Mouse (Mus musculus): ENCODE measurements around the gene Lsg1. TPM values are rescaled to one million over a fixed set of nuclear protein-coding genes. Genes with fewer than 3 reads are reported as not detected.

The Lsg1 gene
- polyA plus RNA-seq, 1 experiment, result 20.3 TPM

GRCm38 (mm10) chr16:30560601-30561000, 26.8 kb downstream of the Lsg1 start:
- TF ChIP-seq POLR2A (IDR thresholded peaks at IDR 0.05; ENCODE audit: borderline replicate concordance, insufficient read depth, low read length), result no peak
- no peak for TF ChIP-seq CTCF (IDR thresholded peaks at IDR 0.05; ENCODE audit: borderline replicate concordance, insufficient read depth, low read depth, low read length)
- DNase-seq, result no peak
- Histone ChIP-seq H3K4me1 (ENCODE audit: control insufficient read depth, insufficient read depth, low read length) (no peaks in the 10 kb centered on the region), H3K27ac (ENCODE audit: insufficient read depth, low read length) (no peak overlapping the region), H3K4me3 (replicated peaks; ENCODE audit: insufficient read depth, low read depth, low read length) (no peak overlapping the region), H3K27me3 (ENCODE audit: control insufficient read depth, insufficient read depth, low read length) (no peaks in the 10 kb centered on the region)
- 76% methylated on average over 4 of the region's 4 CpGs for whole genome bisulfite sequencing

DNA sequence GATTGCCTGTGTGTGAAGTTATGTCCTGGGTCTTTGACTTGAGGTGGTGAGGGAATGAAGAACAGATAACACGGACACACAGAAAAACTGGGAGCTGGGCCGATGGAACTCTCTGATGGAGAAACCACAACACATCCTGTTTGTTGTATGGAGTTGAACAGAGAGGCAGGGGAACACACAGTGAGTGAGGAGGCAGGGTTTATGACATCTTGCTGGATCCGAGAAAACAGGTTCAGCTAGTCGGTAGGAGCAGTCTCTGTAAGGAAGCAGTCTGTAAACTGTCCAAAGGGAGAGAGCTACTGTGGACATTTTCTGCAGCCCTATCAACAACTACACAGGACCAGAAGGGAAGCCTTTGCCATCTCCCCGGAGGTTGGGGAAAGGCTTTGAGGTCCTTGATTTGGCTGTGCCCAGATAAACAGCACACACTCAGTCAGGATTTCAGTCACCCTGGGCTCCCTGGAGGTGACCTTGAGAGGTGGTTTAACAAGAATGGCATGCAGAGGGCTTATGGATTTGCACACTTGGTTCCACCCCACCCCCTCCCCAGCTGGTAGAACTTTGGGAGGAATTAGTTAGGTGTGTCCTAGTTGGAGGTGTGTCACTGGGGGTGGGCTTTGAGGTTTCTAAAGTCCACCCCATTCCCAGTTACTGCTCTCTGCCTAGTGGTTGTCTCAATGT, 27.9 kb downstream of the Lsg1 start:
- WGBS, result 89% methylated on average over 5 of the region's 5 CpGs
- no peak overlapping the region for H3K27ac ChIP-seq (ENCODE audit: insufficient read depth, low read length)
- H3K4me1 ChIP-seq (ENCODE audit: control insufficient read depth, insufficient read depth, low read length), result no peaks in the 10 kb centered on the region
- H3K27me3 ChIP-seq (ENCODE audit: control insufficient read depth, insufficient read depth, low read length), result no peaks in the 10 kb centered on the region
- DNase-seq, result no peak
- no peak for TF ChIP-seq POLR2A (IDR thresholded peaks at IDR 0.05; ENCODE audit: borderline replicate concordance, insufficient read depth, low read length)
- H3K4me3 ChIP-seq (replicated peaks; ENCODE audit: insufficient read depth, low read depth, low read length), result no peak overlapping the region

DNA sequence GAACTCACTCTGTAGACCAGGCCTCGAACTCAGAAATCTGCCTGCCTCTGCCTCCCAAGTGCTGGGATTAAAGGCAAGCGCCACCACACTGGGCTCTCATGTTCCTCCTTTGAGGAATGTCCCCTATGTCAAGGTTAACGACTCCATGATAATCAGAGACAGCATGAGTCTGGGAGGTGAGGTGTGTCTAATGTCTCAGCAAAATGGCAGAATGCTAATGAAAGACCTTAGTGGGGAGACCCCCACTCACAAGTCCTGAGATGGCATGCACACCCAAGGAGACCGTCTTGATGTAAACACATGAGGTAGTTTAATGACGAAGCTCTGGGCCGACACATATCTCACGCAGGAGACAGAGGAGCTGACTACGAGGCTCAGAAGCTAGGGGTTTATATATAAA, 33.3 kb downstream of the Lsg1 start:
- no peak for DNase-seq
- no peaks in the 10 kb centered on the region; the same call in 1 of the 2 replicates for H3K4me1 ChIP-seq (ENCODE audit: control insufficient read depth, insufficient read depth, low read length)
- TF ChIP-seq CTCF (IDR thresholded peaks at IDR 0.05; ENCODE audit: borderline replicate concordance, insufficient read depth, low read depth, low read length), result no peak
- TF ChIP-seq POLR2A (IDR thresholded peaks at IDR 0.05; ENCODE audit: borderline replicate concordance, insufficient read depth, low read length), result no peak
- H3K27ac ChIP-seq (ENCODE audit: insufficient read depth, low read length), result no peak overlapping the region
- no peak overlapping the region for H3K4me3 ChIP-seq (replicated peaks; ENCODE audit: insufficient read depth, low read depth, low read length)
- H3K27me3 ChIP-seq (ENCODE audit: control insufficient read depth, insufficient read depth, low read length), result no peaks in the 10 kb centered on the region
- WGBS, result 95% methylated on average over 8 of the region's 8 CpGs

DNA sequence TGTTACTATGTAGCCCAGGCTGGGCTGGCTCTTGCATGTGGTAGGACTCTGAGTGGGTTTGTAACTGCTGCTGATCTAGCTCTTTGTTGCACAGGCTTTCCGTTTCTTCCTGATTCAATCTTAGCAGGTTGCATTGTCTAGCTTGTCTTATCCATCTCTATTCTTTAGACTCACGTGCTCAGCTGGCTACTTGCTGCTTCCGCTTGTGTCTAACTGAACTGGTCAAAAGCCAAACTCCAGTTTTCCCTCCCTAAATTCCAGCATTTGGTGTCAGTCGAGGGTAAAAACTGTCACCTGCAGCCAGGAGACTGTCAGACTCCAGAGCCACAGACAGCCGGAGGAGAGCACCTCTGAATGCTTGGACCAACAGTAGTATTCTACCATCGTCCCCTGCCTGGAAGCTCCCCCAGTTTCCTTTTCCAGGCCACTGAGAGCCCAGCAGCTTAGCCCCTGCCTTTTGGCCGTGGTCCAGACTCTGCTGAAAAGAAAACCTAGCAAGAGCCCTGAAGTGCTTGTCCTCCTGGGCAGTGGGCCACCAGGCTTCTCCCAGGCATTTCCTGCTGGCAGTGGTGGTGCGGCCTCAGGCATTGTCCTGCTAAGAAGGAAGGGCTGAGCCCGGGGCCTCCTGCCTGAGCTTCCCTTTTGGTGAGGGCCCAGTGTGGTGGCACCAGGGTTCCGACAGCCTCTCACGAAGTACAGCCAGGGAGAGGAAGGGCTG, 34.6 kb downstream of the Lsg1 start:
- DNase-seq, result peak; percentile 48 to 62
- Histone ChIP-seq H3K27ac (ENCODE audit: insufficient read depth, low read length) (no peak overlapping the region), H3K4me1 (ENCODE audit: control insufficient read depth, insufficient read depth, low read length) (no peaks in the 10 kb centered on the region; the same call in 1 of the 2 replicates), H3K27me3 (ENCODE audit: control insufficient read depth, insufficient read depth, low read length) (no peaks in the 10 kb centered on the region), H3K4me3 (replicated peaks; ENCODE audit: insufficient read depth, low read depth, low read length) (no peak overlapping the region)
- TF ChIP-seq POLR2A (IDR thresholded peaks at IDR 0.05; ENCODE audit: borderline replicate concordance, insufficient read depth, low read length) (no peak), CTCF (IDR thresholded peaks at IDR 0.05; ENCODE audit: borderline replicate concordance, insufficient read depth, low read depth, low read length) (no peak)
- 8% methylated on average over 11 of the region's 11 CpGs for WGBS

GRCm38 (mm10) chr16:30550748-30551192, 36.6 kb downstream of the Lsg1 start, which contains the start of gene Tmem44:
Tmem44 (minus strand) TSS chr16:30550842.
- Histone ChIP-seq H3K27me3 (ENCODE audit: control insufficient read depth, insufficient read depth, low read length) (no peaks in the 10 kb centered on the region), H3K4me1 (ENCODE audit: control insufficient read depth, insufficient read depth, low read length) (no peaks in the 10 kb centered on the region; the same call in 1 of the 2 replicates), H3K27ac (ENCODE audit: insufficient read depth, low read length) (no peak within 1 kb of the TSS), H3K4me3 (replicated peaks; ENCODE audit: insufficient read depth, low read depth, low read length) (peak within 1 kb of the TSS; percentile 47)
- WGBS, result 13% methylated on average over 14 of the region's 14 CpGs
- TF ChIP-seq CTCF (IDR thresholded peaks at IDR 0.05; ENCODE audit: borderline replicate concordance, insufficient read depth, low read depth, low read length), result no peak
- TF ChIP-seq POLR2A (IDR thresholded peaks at IDR 0.05; ENCODE audit: borderline replicate concordance, insufficient read depth, low read length), result no peak
- no peak for DNase-seq

- WGBS, result under 1% methylated on average over 61 of the region's 63 CpGs
- H3K4me3 ChIP-seq (replicated peaks; ENCODE audit: insufficient read depth, low read depth, low read length), result peak overlapping the region; percentile 47
Observed at GRCm38 (mm10) chr16:30549966-30550747, 37.2 kb downstream of the Lsg1 start.

GRCm38 (mm10) chr16:30549516-30549915, 37.9 kb downstream of the Lsg1 start:
- 81% methylated on average over 7 of the region's 7 CpGs for WGBS
- TF ChIP-seq POLR2A (IDR thresholded peaks at IDR 0.05; ENCODE audit: borderline replicate concordance, insufficient read depth, low read length) (no peak), CTCF (IDR thresholded peaks at IDR 0.05; ENCODE audit: borderline replicate concordance, insufficient read depth, low read depth, low read length) (no peak)
- Histone ChIP-seq H3K27me3 (ENCODE audit: control insufficient read depth, insufficient read depth, low read length) (no peaks in the 10 kb centered on the region), H3K4me3 (replicated peaks; ENCODE audit: insufficient read depth, low read depth, low read length) (no peak overlapping the region), H3K27ac (ENCODE audit: insufficient read depth, low read length) (no peak overlapping the region), H3K4me1 (ENCODE audit: control insufficient read depth, insufficient read depth, low read length) (no peaks in the 10 kb centered on the region; the same call in 1 of the 2 replicates)
- no peak for DNase-seq

More at GRCm38 (mm10) chr16:30549966-30550747, 37.2 kb downstream of the Lsg1 start:
- TF ChIP-seq CTCF (IDR thresholded peaks at IDR 0.05; ENCODE audit: borderline replicate concordance, insufficient read depth, low read depth, low read length) (peak; percentile 62), POLR2A (IDR thresholded peaks at IDR 0.05; ENCODE audit: borderline replicate concordance, insufficient read depth, low read length) (no peak)
- DNase-seq, result peak; percentile 64 to 77
- Histone ChIP-seq H3K27me3 (ENCODE audit: control insufficient read depth, insufficient read depth, low read length) (no peaks in the 10 kb centered on the region), H3K27ac (ENCODE audit: insufficient read depth, low read length) (no peak overlapping the region), H3K4me1 (ENCODE audit: control insufficient read depth, insufficient read depth, low read length) (no peaks in the 10 kb centered on the region; the same call in 1 of the 2 replicates)
